Mouse (Mus musculus) cerebellum, adult 2 months (tissue): Measurements from ENCODE around the gene Muc2. TPM values are rescaled to one million over a fixed set of nuclear protein-coding genes. Genes with fewer than 3 reads are reported as not detected.
"Not testable (repeated sequence)": the region's sequence is repeated elsewhere in the genome, so short reads cannot be mapped to it uniquely, and the experiment has no call there.

Source experiments
- DNase-seq, 2 experiments: peaks; one replicate each; pipeline ENCODE4 v3.0.0; 2021
- H3K27ac ChIP-seq: fragments of 200-500 bp; 2 replicates; pipeline ENCODE4 v1.5.1; 2012; ENCODE audit warnings: low read length, control low read depth, inconsistent platforms; ENCODE audit not compliant: insufficient read depth
- H3K27me3 ChIP-seq: fragments of 200-500 bp; 2 replicates; pipeline ENCODE4 v1.6.1; 2012; ENCODE audit warnings: inconsistent platforms, mild to moderate bottlenecking, low read length, moderate library complexity; ENCODE audit not compliant: control insufficient read depth, insufficient read depth
- H3K4me1 ChIP-seq: fragments of 200-500 bp; 2 replicates; pipeline ENCODE4 v1.6.1; 2011; ENCODE audit warnings: low read length; ENCODE audit not compliant: control insufficient read depth, insufficient read depth
- H3K4me3 ChIP-seq: fragments of 200-500 bp; replicated peaks from 2 replicates; pipeline ENCODE3; 2011; ENCODE audit warnings: mild to moderate bottlenecking, low read depth, low read length, control low read depth; ENCODE audit not compliant: insufficient read depth
- CTCF ChIP-seq: fragments of 200-500 bp; IDR thresholded peaks from 2 replicates; pipeline ENCODE4 v1.5.1; 2011; ENCODE audit warnings: low read depth, mild to moderate bottlenecking, control low read depth, low read length, moderate library complexity, borderline replicate concordance; ENCODE audit not compliant: insufficient read depth
- POLR2A ChIP-seq: fragments of 200-500 bp; IDR thresholded peaks from 2 replicates; pipeline ENCODE4 v1.6.1; 2011; ENCODE audit warnings: low read length, control low read depth, borderline replicate concordance; ENCODE audit not compliant: insufficient read depth
- WGBS: fragments of 180-500 bp; shearing (Covaris S2); methylation state at CpG from one replicate; pipeline ENCODE4 v1.1.7; 2018; 5-methylcytosine and 5-hydroxymethylcytosine counted together
- polyA plus RNA-seq: library from polyadenylated mRNA; depleted of rRNA; stranded (reverse); fragments of >200 nt; gene quantifications from 2 replicates; pipeline ENCODE4 v1.2.3, GENCODE M21; 2012

Muc2 gene
- polyA plus RNA-seq, 1 experiment, result 0.44 TPM

- WGBS, result 63% methylated on average over 5 of the region's 5 CpGs
- DNase-seq, result no peak
- no peaks in the 10 kb centered on the region for H3K27me3 ChIP-seq
- H3K4me1 ChIP-seq, result no peaks in the 10 kb centered on the region
- H3K4me3 ChIP-seq, result no peak overlapping the region
- no peak overlapping the region for H3K27ac ChIP-seq
- TF ChIP-seq POLR2A, result no peak
- no peak for TF ChIP-seq CTCF
Measured at GRCm38 (mm10) chr7:141662223-141662622, 27.9 kb upstream of the Muc2 start.

GRCm38 (mm10) chr7:141666190-141666589 lies 23.9 kb upstream of the Muc2 start:
- Histone ChIP-seq H3K27ac (no peak overlapping the region), H3K27me3 (no peaks in the 10 kb centered on the region), H3K4me1 (no peaks in the 10 kb centered on the region), H3K4me3 (no peak overlapping the region)
- 12% methylated on average over 4 of the region's 4 CpGs for WGBS
- TF ChIP-seq CTCF (peak; percentile 59; the same call in 1 of the 2 replicates), POLR2A (no peak)
- DNase-seq, result peak; percentile 35 to 38

GRCm38 (mm10) chr7:141669097-141669496 lies 21.0 kb upstream of the Muc2 start:
- WGBS, result 92% methylated on average over 3 of the region's 3 CpGs
- not testable (repeated sequence) for H3K4me1 ChIP-seq, H3K4me3 ChIP-seq, H3K27me3 ChIP-seq, DNase-seq, H3K27ac ChIP-seq

- H3K27ac ChIP-seq, result no peak overlapping the region
- TF ChIP-seq CTCF, result peak; percentile 59; the same call in 1 of the 2 replicates
- TF ChIP-seq POLR2A, result no peak
- no peaks in the 10 kb centered on the region for H3K27me3 ChIP-seq
- 70% methylated on average over 4 of the region's 4 CpGs for WGBS
- H3K4me1 ChIP-seq, result no peaks in the 10 kb centered on the region
- no peak overlapping the region for H3K4me3 ChIP-seq
- peak; percentile 22 to 34 for DNase-seq
Measured at GRCm38 (mm10) chr7:141670999-141671398, 19.1 kb upstream of the Muc2 start.

GRCm38 (mm10) chr7:141671626-141672291 lies 18.4 kb upstream of the Muc2 start:
- TF ChIP-seq POLR2A (no peak), CTCF (no peak)
- H3K27ac ChIP-seq, result no peak overlapping the region
- no peaks in the 10 kb centered on the region for H3K4me1 ChIP-seq
- WGBS, result 87% methylated on average over 5 of the region's 5 CpGs
- no peak overlapping the region for H3K4me3 ChIP-seq
- no peak for DNase-seq
- no peaks in the 10 kb centered on the region for H3K27me3 ChIP-seq

GRCm38 (mm10) chr7:141678922-141679321 lies 11.2 kb upstream of the Muc2 start:
- no peak for DNase-seq
- WGBS, result 55% methylated on average over 4 of the region's 4 CpGs
- H3K4me3 ChIP-seq, result no peak overlapping the region
- no peaks in the 10 kb centered on the region for H3K27me3 ChIP-seq
- no peaks in the 10 kb centered on the region for H3K4me1 ChIP-seq
- TF ChIP-seq POLR2A, result no peak
- no peak for TF ChIP-seq CTCF
- H3K27ac ChIP-seq, result no peak overlapping the region

- Histone ChIP-seq H3K27ac (no peak overlapping the region), H3K27me3 (no peaks in the 10 kb centered on the region), H3K4me3 (no peak overlapping the region), H3K4me1 (no peaks in the 10 kb centered on the region)
- 49% methylated on average over 10 of the region's 10 CpGs for WGBS
- TF ChIP-seq CTCF (no peak), POLR2A (no peak)
- no peak for DNase-seq
Measured at GRCm38 (mm10) chr7:141687330-141687729, 2.8 kb upstream of the Muc2 start.

- Histone ChIP-seq H3K4me1 (no peaks in the 10 kb centered on the region), H3K27ac (no peak overlapping the region), H3K4me3 (no peak overlapping the region), H3K27me3 (no peaks in the 10 kb centered on the region)
- TF ChIP-seq POLR2A, result no peak
- 51% methylated on average over 30 of the region's 30 CpGs for WGBS
- peak in 1 of 2 experiments; percentile 7 for DNase-seq
Measured at GRCm38 (mm10) chr7:141693591-141694273, 3.6 kb downstream of the Muc2 start.
